Mouse (Mus musculus) v-Abl transformed pro-B cells (cell line): Measurements from ENCODE around the gene Mpv17.

Experiments
- in situ Hi-C, 2 experiments: fragments of 400-800 bp; cut with MboI; formaldehyde crosslinking; loops; one replicate each; pipeline ENCODE4 v1.15.1; 2025; ENCODE audit not compliant: unreplicated experiment in 2 of 2

The Mpv17 gene

DNA sequence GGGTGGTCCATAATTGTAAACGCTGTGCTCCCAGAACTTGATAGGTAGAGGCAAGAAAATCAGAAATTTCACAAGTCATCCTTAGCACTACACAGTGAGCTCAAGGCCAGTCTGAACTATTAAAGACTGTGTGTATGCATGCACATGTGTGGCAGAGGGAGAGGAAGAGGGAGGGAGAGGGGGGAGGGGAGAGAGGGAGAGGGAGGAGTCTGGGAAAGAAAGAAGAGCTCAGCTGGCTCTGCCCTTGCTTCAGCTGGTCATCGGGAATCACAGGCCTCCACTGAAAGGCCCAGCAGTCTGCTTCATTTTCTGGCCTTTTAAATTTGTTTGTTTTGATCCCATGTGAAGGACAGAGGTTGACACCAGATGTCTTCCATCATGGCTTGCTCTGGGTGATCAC, 30.6 kb downstream of the Mpv17 start:
- in situ Hi-C loops = no loop called here

DNA sequence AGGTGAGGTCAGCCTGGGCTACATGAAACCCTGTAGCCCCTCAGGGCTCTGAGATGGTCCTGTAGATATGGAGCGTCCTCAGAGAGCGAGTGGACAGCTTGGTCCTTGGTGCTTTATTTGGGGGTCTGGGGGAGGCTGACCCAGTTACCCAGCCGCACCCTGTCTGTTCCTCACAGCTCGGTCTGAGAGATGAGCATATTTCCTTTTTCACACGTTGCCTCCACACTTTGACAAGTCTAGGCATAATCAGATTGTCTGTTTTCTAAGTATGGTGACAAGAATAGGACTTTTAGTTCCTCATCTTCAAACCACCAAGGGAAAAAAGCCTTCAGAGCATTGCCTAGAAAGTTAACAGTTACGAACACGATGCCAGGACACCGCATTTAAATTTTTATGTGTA, 32.9 kb downstream of the Mpv17 start:
- in situ Hi-C loops = no loop called here

DNA sequence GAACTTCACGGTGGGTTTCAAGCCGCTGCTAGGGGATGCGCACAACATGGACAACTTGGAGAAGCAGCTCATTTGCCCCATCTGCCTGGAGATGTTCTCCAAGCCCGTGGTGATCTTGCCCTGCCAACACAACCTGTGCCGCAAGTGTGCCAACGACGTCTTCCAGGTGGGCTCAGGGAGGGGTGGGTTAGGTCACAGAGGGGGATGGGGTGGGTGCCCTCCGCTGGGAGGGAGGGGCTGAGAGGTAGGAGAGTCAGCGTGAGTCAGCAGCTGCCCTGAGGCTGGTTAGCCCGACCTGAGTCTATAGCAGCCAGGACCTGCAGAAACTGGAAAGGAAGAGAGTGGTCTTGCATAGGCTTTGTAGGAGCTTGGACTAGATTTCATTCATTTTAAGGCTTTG, 37.1 kb downstream of the Mpv17 start:
- in situ Hi-C loops = no loop called here

GRCm38 (mm10) chr5:31116354-31116753, 37.7 kb downstream of the Mpv17 start, which contains the start of gene Trim54:
Trim54 (plus strand) TSS chr5:31116712.
- in situ Hi-C loops = no loop called here

GRCm38 (mm10) chr5:31110781-31111180, 43.3 kb downstream of the Mpv17 start:
- in situ Hi-C loops = no loop called here

- in situ Hi-C loops = loop anchor here in 1 of 2 experiments (10.0 kb wide), 1 partner anchor 103 kb away; no protein-coding TSS in a partner anchor
Measured at GRCm38 (mm10) chr5:31108000-31108490, 46.0 kb downstream of the Mpv17 start, which contains the start of gene Slc30a3. Slc30a3 (minus strand) TSS chr5:31108237.

DNA sequence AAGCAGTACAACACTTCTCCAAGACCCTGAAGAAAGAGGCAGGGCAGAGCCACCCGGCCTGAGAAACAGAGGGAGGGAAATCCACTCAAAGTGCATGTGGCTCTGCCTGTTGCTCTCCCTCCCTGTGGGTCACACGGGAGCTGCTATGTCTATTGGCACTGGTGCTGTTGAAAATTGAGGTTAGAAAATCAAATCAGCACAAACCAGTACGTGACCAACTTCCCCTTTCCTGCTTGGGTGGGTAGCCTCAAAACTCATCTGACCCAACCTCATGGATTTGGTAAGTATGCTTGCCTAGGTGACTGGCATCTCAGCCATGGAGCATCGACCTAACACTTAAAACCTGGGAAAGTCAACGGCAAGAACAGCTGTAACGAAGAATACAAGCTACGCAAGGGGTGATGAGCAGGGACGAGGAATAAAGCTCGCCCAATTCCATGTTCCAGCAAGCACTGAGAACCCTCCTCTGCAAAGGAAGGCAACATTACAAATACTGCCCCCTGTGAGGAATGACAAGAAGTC, 48.2 kb downstream of the Mpv17 start, which contains the start of gene Dnajc5g:
Dnajc5g (plus strand) TSS at position 472 of the 522 bp plus-strand sequence.
- in situ Hi-C loops = loop anchor here in 1 of 2 experiments (10.0 kb wide), 1 partner anchor 101 kb away; no protein-coding TSS in a partner anchor

DNA sequence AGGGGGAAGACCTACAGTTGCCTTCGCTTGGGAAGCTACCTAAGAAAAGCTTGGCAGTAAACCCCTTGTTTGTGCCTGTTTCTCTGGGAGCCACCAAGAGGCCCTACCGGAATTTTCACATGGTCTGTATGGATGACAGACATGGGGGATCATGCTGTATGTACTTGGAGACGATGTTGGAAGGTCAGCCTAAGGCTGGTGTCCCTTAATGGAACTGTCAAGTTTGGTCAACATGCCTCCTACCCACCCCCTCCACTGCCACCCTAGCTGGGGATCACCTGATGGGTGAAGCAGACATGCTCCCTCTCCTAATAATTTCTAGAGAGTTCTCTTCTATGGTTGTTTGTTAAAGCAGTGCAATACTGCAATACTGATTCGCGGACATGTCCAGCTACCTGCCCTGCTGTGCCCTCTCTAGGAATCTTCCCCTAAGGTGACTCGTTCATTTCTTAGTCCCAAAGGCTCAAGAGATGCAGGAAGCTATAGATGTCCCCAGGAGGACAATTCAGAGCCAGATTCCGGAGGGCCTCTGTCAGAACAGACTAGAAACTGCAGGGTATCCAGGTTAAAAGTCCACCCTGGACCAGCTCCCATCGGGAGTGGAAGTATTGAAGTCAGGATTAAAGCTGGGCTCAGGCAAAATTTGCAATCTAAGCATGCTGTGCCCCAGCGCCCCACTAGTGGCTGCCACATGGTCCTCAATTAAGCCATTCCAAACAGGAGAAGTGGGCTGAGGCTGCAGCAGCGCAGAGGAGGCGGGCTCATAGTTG, 58.2 kb downstream of the Mpv17 start:
- in situ Hi-C loops = no loop called here

GRCm38 (mm10) chr5:31094799-31095691, 59.0 kb downstream of the Mpv17 start:
- in situ Hi-C loops = no loop called here

DNA sequence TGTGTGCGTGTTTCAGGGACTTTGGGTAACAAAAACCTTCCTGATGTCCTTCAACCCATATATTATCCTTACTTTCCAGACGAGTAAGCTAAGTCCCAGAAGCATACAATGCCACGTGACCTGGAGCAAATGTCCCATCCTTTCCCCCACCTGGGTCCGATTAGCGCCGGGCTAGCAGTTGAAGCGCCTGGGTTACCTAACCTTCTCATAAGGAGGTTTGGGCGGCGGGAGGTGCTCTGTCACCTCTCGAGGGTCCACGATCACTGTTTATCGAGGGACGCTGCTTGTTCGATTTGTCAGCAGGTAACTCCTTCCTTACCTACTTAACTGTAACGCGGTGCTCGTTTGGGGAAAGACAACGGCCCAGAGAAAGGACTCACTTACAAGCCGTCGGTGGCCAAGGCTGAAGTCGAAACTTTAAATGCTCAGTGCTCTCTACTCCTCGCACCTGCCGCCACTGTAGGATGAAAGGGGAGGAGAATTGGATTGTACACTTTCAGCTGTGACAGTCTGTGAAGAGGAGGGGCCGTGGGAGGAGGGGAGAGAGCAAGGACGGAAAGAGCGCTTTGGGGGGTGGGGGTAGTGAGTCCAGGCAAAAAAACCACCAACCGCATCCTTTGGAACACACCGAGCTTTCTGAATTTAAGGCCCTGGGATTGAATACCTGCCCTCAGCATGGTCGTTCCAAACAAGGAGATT, 59.8 kb downstream of the Mpv17 start:
- in situ Hi-C loops = no loop called here

DNA sequence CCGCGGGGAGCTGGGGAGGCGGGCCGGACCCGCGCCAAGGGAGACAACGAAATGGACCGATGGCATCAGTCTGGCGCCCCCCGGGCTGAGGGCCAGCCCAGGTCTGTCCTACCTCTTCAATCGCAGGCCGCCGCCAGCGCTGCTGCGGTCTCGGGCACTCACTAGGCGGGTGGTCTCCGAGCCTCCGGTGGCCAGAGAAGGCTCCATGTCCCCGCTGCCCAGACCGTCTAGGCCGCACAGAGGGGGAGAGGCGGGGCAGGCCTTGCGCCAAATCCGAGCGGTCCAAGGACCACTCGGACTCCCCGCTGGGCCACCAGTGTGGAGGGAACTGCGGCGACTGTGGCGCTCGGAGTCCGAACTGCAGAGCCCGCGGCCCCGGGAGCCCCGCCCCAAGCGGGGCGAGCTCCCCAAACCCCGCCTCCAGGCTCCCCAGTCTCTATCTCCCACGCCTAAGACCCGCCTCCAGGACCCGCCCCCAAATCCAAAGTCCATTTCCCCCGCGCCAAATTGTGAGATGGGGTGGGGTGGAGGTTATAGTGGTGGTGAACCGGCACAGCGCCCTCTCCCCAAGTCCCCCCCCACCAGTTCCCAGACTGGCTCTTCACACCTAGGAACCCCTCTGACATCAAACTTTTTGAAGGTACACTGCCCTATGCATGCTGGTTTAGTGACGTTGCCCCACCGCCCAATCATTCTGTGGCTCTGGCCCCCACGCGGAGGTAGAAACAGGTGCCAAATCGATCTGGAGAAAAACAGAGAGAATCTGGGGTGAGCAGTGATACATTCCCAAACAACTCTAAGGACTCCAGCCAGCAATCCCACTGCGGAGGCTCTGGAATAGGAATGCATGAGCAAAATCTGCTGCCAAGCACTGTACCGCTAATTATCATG, 60.7 kb downstream of the Mpv17 start:
- in situ Hi-C loops = no loop called here

- in situ Hi-C loops = no loop called here
Measured at GRCm38 (mm10) chr5:31092231-31092975, 61.6 kb downstream of the Mpv17 start.
